Mouse (Mus musculus) common myeloid progenitor, adult 5-6 weeks (primary cell): ENCODE measurements around the gene Phlpp2. TPM values are rescaled to one million over a fixed set of nuclear protein-coding genes. Genes with fewer than 3 reads are reported as not detected.

Source experiments
- ATAC-seq: replicated peaks from 2 replicates; pipeline ENCODE4 v1.8.0; 2016; ENCODE audit warnings: low read depth, mild to moderate bottlenecking, moderate TSS enrichment, inconsistent platforms; ENCODE audit not compliant: poor library complexity, severe bottlenecking
- total RNA-seq: library from RNA; stranded (forward); fragments of 200-1000, 187-1606 nt; gene quantifications from 2 replicates; pipeline ENCODE4 v1.2.3, GENCODE M21; 2017

Gene Phlpp2
- total RNA-seq, 1 experiment from 2014 or later, result 10.7 TPM

- no peak for ATAC-seq
Measured at GRCm38 (mm10) chr8:109958036-109958655, 89.8 kb downstream of the Phlpp2 start.

GRCm38 (mm10) chr8:109959112-109959511, 90.8 kb downstream of the Phlpp2 start:
- ATAC-seq, result no peak

- ATAC-seq, result 0 out of 2 replicates have a peak, but pooled peaks have one; percentile 50
Measured at GRCm38 (mm10) chr8:109961693-109962367, 93.5 kb downstream of the Phlpp2 start, which contains the start of gene Marveld3. Gene Marveld3, minus strand, starts transcription at chr8:109962203.

- ATAC-seq, result no peak
Measured at GRCm38 (mm10) chr8:109962896-109963295, 94.6 kb downstream of the Phlpp2 start.

GRCm38 (mm10) chr8:109963421-109963820, 95.1 kb downstream of the Phlpp2 start:
- ATAC-seq, result no peak

GRCm38 (mm10) chr8:109964106-109964505, 95.8 kb downstream of the Phlpp2 start:
- no peak for ATAC-seq

- no peak for ATAC-seq
Measured at GRCm38 (mm10) chr8:109968837-109969236, 100.5 kb downstream of the Phlpp2 start.

GRCm38 (mm10) chr8:109970323-109970722, 102.0 kb downstream of the Phlpp2 start:
- peak; percentile 85 for ATAC-seq

- no peak for ATAC-seq
Measured at GRCm38 (mm10) chr8:109972901-109973300, 104.6 kb downstream of the Phlpp2 start.

- ATAC-seq, result no peak
Measured at GRCm38 (mm10) chr8:109979339-109979738, 111.0 kb downstream of the Phlpp2 start.

GRCm38 (mm10) chr8:109982386-109983105, 114.2 kb downstream of the Phlpp2 start:
- ATAC-seq, result no peak

- ATAC-seq, result no peak
Measured at GRCm38 (mm10) chr8:109983944-109984343, 115.6 kb downstream of the Phlpp2 start.

GRCm38 (mm10) chr8:109986384-109986783, 118.0 kb downstream of the Phlpp2 start:
- no peak for ATAC-seq

- ATAC-seq, result no peak
Measured at GRCm38 (mm10) chr8:109987776-109988175, 119.4 kb downstream of the Phlpp2 start.

GRCm38 (mm10) chr8:109989151-109989550, 120.8 kb downstream of the Phlpp2 start:
- no peak for ATAC-seq

GRCm38 (mm10) chr8:109990224-109990623, 121.9 kb downstream of the Phlpp2 start, which contains the start of gene Tat:
Gene Tat, plus strand, starts transcription at chr8:109990437.
- ATAC-seq, result no peak

GRCm38 (mm10) chr8:109992166-109992565, 123.8 kb downstream of the Phlpp2 start:
- no peak for ATAC-seq

GRCm38 (mm10) chr8:109992951-109993350, 124.6 kb downstream of the Phlpp2 start:
- no peak for ATAC-seq
